Mouse (Mus musculus): Measurements from ENCODE around the gene Itga4.

- TF ChIP-seq MAFK (IDR thresholded peaks at IDR 0.05; ENCODE audit: insufficient read depth, low read depth, low read length) (no peak), CHD2 (IDR thresholded peaks at IDR 0.05; ENCODE audit: low read depth, low read length) (no peak)
Observed at GRCm38 (mm10) chr2:79215479-79215878, 39.7 kb upstream of the Itga4 start.

Data from ES-E14 (cell line).